Mouse (Mus musculus) hindbrain, embryonic 11.5 days (tissue): ENCODE results near the gene Upf1. TPM values are rescaled to one million over a fixed set of nuclear protein-coding genes. Genes with fewer than 3 reads are reported as not detected.

Source experiments
- ATAC-seq: fragments of 200-750 bp; cut with Nextera tagmentation; 2 replicates; pipeline ENCODE4 v1.8.0; 2017; ENCODE audit warnings: mild to moderate bottlenecking, moderate TSS enrichment, moderate library complexity; ENCODE audit not compliant: low FRiP score
- DNase-seq: peaks from one replicate; pipeline ENCODE4 v3.0.0-alpha.2; 2015; ENCODE audit warnings: low spot score
- H3K27ac ChIP-seq: fragments of 300-500 bp; sonication (generic); 2 replicates; pipeline ENCODE4 v1.5.1; 2014; ENCODE audit warnings: mild to moderate bottlenecking, low read depth, low read length
- H3K27me3 ChIP-seq: fragments of 300-500 bp; sonication (generic); 2 replicates; pipeline ENCODE4 v1.6.1; 2014; ENCODE audit warnings: mild to moderate bottlenecking, low read length, moderate library complexity, mixed read lengths; ENCODE audit not compliant: control insufficient read depth, insufficient read depth
- H3K36me3 ChIP-seq: fragments of 300-500 bp; sonication (generic); 2 replicates; pipeline ENCODE4 v1.6.1; 2014; ENCODE audit warnings: mild to moderate bottlenecking, low read length, moderate library complexity, mixed read lengths; ENCODE audit not compliant: control insufficient read depth, insufficient read depth
- H3K4me1 ChIP-seq: fragments of 300-500 bp; sonication (generic); replicated peaks from 2 replicates; pipeline ENCODE4 v1.6.1; 2014; ENCODE audit warnings: low read length, mixed read lengths; ENCODE audit not compliant: control insufficient read depth, insufficient read depth
- H3K4me2 ChIP-seq: fragments of 300-500 bp; sonication (generic); replicated peaks from 2 replicates; pipeline ENCODE4 v1.6.1; 2014; ENCODE audit warnings: mild to moderate bottlenecking, low read depth, low read length
- H3K4me3 ChIP-seq: fragments of 300-500 bp; sonication (generic); 2 replicates; pipeline ENCODE4 v1.5.1; 2014; ENCODE audit warnings: low read depth, low read length
- H3K9ac ChIP-seq: fragments of 300-500 bp; sonication (generic); 2 replicates; pipeline ENCODE4 v1.6.1; 2014; ENCODE audit warnings: low read depth, low read length
- H3K9me3 ChIP-seq: fragments of 300-500 bp; sonication (generic); 2 replicates; pipeline ENCODE4 v1.6.1; 2016; ENCODE audit warnings: low read length; ENCODE audit not compliant: control insufficient read depth
- WGBS: fragments of 180-500 bp; shearing (Covaris S2); extraction: QIAGEN DNeasy Blood & Tissue Kit; methylation state at CpG from one replicate; pipeline ENCODE4 v1.1.7; 2014; 5-methylcytosine and 5-hydroxymethylcytosine counted together
- polyA plus RNA-seq: library from polyadenylated mRNA; unstranded; fragments of >200 nt; fragmentation: Nextera tagmentation; extraction: Ambion mirVana; gene quantifications from 2 replicates; pipeline ENCODE4 v1.2.1, GENCODE M21; 2014

The Upf1 gene
- polyA plus RNA-seq, 1 experiment from 2014 or later = 21.4 TPM

DNA sequence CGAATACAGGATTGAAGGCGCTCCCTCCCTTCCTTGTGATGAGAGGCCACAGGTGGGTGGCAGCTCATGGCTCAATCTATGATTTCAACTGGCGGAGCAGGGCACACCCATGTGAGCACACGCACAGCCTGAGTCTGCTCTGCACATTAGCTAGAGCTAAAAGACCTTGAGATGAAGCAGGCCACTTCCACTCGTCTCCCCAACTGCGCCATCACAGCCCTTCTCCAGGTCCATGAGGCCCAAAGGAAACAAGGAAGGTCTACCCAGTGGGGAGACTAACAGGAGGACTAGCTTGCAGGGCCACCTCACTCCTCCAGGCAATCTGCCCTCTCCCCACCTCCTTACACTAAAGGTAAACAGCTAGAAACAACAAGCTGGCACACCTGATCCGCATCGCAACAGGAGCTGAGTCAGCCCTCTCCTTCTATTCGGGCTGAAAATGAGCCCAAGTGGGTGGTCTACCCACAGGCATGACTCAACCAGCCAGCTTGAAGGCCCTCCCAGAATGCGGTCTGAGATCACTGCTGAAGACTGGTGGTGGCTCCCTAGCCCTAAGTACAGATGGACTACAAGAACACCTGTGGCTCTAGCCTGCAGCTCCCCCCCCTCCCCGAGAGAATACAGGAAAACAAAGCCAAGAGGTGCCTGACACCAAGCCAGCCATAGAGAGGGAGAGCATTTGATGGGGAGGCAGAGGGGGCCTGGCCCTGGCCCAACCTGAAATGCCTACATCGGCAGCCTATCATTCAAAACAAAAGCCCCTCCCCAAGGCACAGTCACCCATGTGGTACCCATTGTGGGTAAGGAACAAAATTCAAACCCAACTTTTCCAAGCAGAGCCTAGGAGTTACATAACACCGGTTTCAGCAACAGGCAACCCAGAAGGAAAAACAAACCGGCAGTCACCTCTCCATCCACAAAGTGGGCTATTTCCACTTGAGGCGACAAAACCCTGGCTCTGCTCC is 1.8 kb downstream of the Upf1 start:
- Histone ChIP-seq H3K9me3 (no peaks in the 10 kb centered on the region), H3K9ac (peak overlapping the region; percentile 93; the same call in 1 of the 2 replicates), H3K27ac (no peak overlapping the region), H3K4me3 (peak overlapping the region; percentile 96), H3K4me2 (peak overlapping the region; percentile 65), H3K36me3 (no peaks in the 10 kb centered on the region), H3K27me3 (no peaks in the 10 kb centered on the region), H3K4me1 (peaks cover 19% of the 10 kb centered on the region)
- no peak for ATAC-seq
- WGBS = 60% methylated on average over 15 of the region's 15 CpGs
- no peak for DNase-seq

DNA sequence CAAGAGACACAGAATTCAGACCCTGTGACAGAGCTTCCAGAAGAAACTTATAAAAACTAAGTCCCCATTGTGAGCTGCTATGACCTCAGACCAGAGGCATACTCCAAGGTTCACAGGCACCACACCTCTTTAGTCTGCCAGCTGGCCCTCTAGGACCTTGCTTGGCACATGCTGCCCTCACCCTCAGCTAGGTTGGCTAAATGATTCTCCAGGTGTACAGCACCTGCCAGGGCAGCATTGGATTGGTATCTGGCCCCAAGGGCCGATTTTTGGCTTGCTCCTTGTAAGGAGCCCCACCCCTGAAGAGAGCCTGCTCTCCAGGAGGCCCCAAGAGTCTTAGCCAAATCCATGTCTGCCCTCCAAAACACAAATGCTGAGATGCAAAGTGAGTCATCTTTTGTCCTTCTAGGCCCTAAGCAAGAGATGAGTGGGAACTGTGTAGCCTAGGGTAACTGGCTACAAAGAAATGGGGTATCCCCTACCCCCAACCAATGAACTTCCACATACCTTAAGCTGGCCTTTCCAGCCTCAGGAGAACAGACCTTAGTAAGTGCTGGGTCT is 5.1 kb downstream of the Upf1 start:
- H3K36me3 ChIP-seq = peaks cover 3% of the 10 kb centered on the region; the same call in 1 of the 2 replicates
- H3K9ac ChIP-seq = no peak overlapping the region
- H3K27me3 ChIP-seq = no peaks in the 10 kb centered on the region
- DNase-seq (no peak), ATAC-seq (no peak)
- H3K27ac ChIP-seq = no peak overlapping the region
- H3K4me1 ChIP-seq = peaks cover 15% of the 10 kb centered on the region
- H3K9me3 ChIP-seq = no peaks in the 10 kb centered on the region
- H3K4me3 ChIP-seq = no peak overlapping the region
- no peak overlapping the region for H3K4me2 ChIP-seq
- WGBS = 76% methylated on average over 1 of the region's 1 CpGs

DNA sequence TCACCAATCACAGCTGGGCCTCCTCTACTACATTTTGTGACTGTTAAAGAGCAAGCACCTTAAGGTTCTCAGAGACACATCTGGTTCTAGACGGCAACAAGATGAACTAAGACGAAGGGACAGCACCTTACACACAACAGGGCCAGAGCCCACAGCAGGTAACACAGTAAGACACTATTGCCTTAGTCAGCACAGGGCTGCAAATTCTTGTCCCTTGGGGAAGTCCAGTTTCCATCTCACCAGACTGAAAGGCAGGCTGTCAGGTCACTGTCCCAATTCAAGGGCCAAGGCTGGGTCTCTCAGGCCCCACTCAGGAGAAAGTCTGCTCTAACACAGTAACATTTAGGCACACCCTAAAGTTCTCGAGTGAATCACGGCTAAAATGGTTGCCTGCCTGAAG is 5.6 kb downstream of the Upf1 start:
- ATAC-seq (no peak), DNase-seq (no peak)
- Histone ChIP-seq H3K4me1 (peaks cover 15% of the 10 kb centered on the region), H3K4me3 (no peak overlapping the region), H3K27me3 (no peaks in the 10 kb centered on the region), H3K9ac (no peak overlapping the region), H3K4me2 (no peak overlapping the region), H3K27ac (no peak overlapping the region), H3K36me3 (peaks cover 5% of the 10 kb centered on the region; the same call in 1 of the 2 replicates), H3K9me3 (no peaks in the 10 kb centered on the region)
- WGBS = 88% methylated on average over 4 of the region's 4 CpGs

DNA sequence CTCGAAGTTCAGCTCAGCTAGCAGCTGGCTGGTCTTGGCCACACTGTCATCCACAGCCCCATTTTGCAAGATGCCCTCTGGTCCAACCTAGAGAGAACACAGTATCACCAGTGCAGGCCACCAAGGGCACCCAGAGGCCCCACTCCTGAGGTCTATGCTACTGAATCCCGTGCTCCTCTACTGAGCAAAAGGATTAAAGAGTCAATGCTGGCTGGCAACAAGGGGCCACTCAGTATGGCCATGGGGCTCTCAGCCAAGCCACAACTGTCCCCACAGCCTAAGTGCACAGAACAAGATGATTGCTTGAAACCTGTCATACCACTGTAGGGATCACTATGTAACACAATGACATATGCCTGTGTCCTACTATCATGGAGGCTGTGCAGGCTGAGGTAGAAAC is 8.8 kb downstream of the Upf1 start:
- DNase-seq (no peak), ATAC-seq (no peak)
- no peaks in the 10 kb centered on the region for H3K27me3 ChIP-seq
- H3K4me3 ChIP-seq = no peak overlapping the region
- no peak overlapping the region for H3K9ac ChIP-seq
- no peak overlapping the region for H3K27ac ChIP-seq
- no peak overlapping the region for H3K4me2 ChIP-seq
- no peaks in the 10 kb centered on the region for H3K9me3 ChIP-seq
- peaks cover 16% of the 10 kb centered on the region; the same call in 1 of the 2 replicates for H3K36me3 ChIP-seq
- 88% methylated on average over 2 of the region's 2 CpGs for WGBS
- H3K4me1 ChIP-seq = no peaks in the 10 kb centered on the region

DNA sequence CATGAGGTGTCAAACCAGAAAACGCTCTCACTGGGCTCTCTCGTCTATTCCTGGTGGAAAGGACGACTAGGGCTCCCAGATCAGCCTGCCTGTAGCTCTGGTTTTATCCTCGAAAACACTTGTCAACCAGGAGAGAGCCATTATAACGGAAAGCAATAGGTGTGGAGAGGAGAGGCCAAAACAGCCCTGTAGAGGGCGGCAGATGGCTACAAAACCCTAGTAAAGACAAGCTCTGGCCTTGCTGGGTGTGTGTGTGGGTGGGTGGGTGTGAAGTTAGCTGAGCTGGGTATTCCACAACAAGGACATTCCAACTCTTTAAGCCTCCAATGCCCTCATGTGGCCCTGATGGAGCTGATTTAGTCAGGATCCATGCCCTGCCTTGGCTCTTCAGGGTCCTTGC is 9.4 kb downstream of the Upf1 start:
- WGBS = 65% methylated on average over 6 of the region's 6 CpGs
- no peak for ATAC-seq
- Histone ChIP-seq H3K4me2 (no peak overlapping the region), H3K9me3 (no peaks in the 10 kb centered on the region), H3K27me3 (no peaks in the 10 kb centered on the region), H3K27ac (no peak overlapping the region), H3K9ac (no peak overlapping the region), H3K4me3 (no peak overlapping the region), H3K36me3 (peaks cover 16% of the 10 kb centered on the region; the same call in 1 of the 2 replicates), H3K4me1 (no peaks in the 10 kb centered on the region)
- peak; percentile 63 for DNase-seq

DNA sequence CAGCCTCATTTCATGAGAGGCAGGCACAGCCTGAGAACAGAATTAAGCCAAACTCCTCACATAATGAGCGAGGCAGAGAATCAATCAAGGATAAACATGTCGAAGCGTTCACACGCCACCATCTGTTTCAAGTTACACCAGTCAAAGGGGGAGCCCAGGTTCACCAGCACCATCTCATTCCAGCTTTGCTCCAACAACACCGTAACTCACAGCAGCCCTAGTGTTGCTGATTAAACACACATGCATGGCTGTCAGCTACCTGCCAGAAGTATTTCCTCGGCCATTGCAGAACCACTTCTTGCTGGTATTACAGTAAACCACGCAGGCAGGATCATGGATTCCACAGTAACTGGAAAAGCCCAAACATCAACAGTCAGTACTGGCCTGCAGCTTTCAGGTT is 10.0 kb downstream of the Upf1 start:
- Histone ChIP-seq H3K4me3 (no peak overlapping the region), H3K4me1 (no peaks in the 10 kb centered on the region), H3K27me3 (no peaks in the 10 kb centered on the region), H3K9me3 (no peaks in the 10 kb centered on the region), H3K27ac (no peak overlapping the region), H3K9ac (no peak overlapping the region), H3K4me2 (no peak overlapping the region), H3K36me3 (peaks cover 20% of the 10 kb centered on the region)
- ATAC-seq (no peak), DNase-seq (no peak)
- 78% methylated on average over 7 of the region's 7 CpGs for WGBS

DNA sequence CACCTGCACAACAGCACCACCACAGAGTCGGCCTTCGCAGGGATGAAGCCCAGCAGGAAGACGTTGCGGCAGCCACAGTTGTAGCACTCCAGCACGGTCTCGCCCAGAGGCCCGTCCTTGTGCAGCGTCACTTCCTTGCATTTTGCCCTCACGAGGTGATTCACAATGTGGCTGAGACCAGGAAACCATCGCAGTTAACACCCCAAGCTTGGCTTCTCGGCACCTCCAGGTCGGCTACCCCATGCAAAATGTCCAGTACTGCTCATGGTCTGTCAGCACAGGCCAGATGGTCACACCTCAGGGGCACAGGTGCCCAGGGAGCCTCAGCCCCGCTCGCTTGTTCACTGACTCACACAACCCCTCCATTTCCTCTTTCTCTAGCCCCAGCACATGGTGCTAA is 11.1 kb downstream of the Upf1 start:
- H3K27ac ChIP-seq = no peak overlapping the region
- H3K9me3 ChIP-seq = no peaks in the 10 kb centered on the region
- WGBS = 93% methylated on average over 14 of the region's 14 CpGs

DNA sequence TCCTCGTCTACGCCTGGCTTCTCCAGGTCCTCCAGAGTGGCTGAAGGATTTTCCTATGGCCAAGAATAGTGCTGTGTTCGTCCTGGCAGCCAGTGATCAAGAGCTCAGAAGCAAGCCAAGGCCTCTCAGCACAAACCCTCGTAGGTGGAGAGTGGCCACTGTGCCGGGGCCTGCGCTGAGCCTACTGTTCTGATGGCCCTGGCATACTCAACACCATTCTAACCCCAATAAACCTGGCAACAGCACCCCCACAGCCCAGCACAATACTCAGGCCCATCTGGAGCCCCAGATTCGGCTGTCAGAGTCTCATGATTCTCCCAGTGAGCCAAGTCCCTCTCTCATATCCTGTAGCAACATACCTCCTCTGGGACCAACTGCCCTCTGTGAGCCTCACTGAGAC is 12.4 kb downstream of the Upf1 start:
- WGBS = 91% methylated on average over 7 of the region's 7 CpGs
- ATAC-seq = no peak

More for the DNA sequence above, 11.1 kb downstream of the Upf1 start:
- DNase-seq (no peak), ATAC-seq (no peak)
- Histone ChIP-seq H3K9ac (no peak overlapping the region), H3K4me1 (no peaks in the 10 kb centered on the region), H3K4me2 (no peak overlapping the region), H3K27me3 (no peaks in the 10 kb centered on the region), H3K4me3 (no peak overlapping the region), H3K36me3 (peaks cover 22% of the 10 kb centered on the region)

More for the DNA sequence above, 12.4 kb downstream of the Upf1 start:
- H3K27ac ChIP-seq = no peak overlapping the region
- no peak overlapping the region for H3K4me2 ChIP-seq
- no peaks in the 10 kb centered on the region for H3K27me3 ChIP-seq
- DNase-seq = no peak
- H3K36me3 ChIP-seq = peaks cover 26% of the 10 kb centered on the region
- no peaks in the 10 kb centered on the region for H3K9me3 ChIP-seq
- no peak overlapping the region for H3K4me3 ChIP-seq
- H3K9ac ChIP-seq = no peak overlapping the region
- H3K4me1 ChIP-seq = no peaks in the 10 kb centered on the region
